Mouse (Mus musculus): ENCODE measurements at regions not wholly inside any gene's neighbourhood (a gene's known extent, or its start where the extent isn't known, plus 50 kb on each side); places are given as distances from the start of the nearest gene placed in this dataset.
"Not testable (repeated sequence)": the region's sequence is repeated elsewhere in the genome, so short reads cannot be mapped to it uniquely, and the experiment has no call there.

DNA sequence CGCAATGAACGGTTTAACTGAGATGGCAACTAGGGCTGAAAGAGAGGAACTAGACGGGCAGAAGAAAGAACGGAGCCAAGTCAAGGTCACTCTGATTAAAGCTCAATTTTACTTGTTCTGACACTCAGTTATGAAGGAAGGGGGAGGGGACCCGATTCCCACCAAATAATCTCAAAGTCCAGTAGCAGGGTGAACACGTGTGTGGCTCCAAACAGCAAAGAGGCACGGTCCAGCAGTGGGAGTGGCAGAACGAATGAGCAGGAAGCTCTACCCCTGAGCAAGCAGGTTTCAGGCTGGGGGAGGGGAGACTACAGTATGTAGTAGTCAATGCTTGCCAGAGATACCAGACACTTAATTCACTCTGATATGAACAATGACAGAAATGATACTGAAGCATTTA, 474.6 kb downstream of the Rfpl4b start:
- not testable (repeated sequence) for TF ChIP-seq CTCF, EP300 (IDR thresholded peaks at IDR 0.05; ENCODE audit: low read depth)
